Mouse (Mus musculus) embryonic facial prominence, embryonic 14.5 days (tissue): Measurements from ENCODE around the gene Tmem237. TPM values are rescaled to one million over a fixed set of nuclear protein-coding genes. Genes with fewer than 3 reads are reported as not detected.

Source experiments
- ATAC-seq: fragments of 200-750 bp; cut with Nextera tagmentation; 2 replicates; pipeline ENCODE4 v1.8.0; 2017; ENCODE audit warnings: low read depth, moderate number of reproducible peaks, moderate TSS enrichment
- DNase-seq: peaks from one replicate; pipeline ENCODE4 v3.0.0-alpha.2; 2015; ENCODE audit warnings: low spot score
- H3K27ac ChIP-seq: fragments of 300-500 bp; sonication (generic); replicated peaks from 2 replicates; pipeline ENCODE4 v1.5.1; 2014; ENCODE audit warnings: low read depth, mild to moderate bottlenecking, low read length, moderate library complexity
- H3K27me3 ChIP-seq: fragments of 300-500 bp; sonication (generic); replicated peaks from 2 replicates; pipeline ENCODE4 v1.6.1; 2014; ENCODE audit warnings: low read length; ENCODE audit not compliant: control insufficient read depth, insufficient read depth
- H3K36me3 ChIP-seq: fragments of 300-500 bp; sonication (generic); 2 replicates; pipeline ENCODE4 v1.6.1; 2014; ENCODE audit warnings: low read length, mixed read lengths; ENCODE audit not compliant: control insufficient read depth, insufficient read depth
- H3K4me1 ChIP-seq: fragments of 300-500 bp; sonication (generic); 2 replicates; pipeline ENCODE4 v1.6.1; 2014; ENCODE audit warnings: antibody characterized with exemption, low read length; ENCODE audit not compliant: control insufficient read depth, insufficient read depth
- H3K4me2 ChIP-seq: fragments of 300-500 bp; sonication (generic); 2 replicates; pipeline ENCODE4 v1.6.1; 2014; ENCODE audit warnings: low read depth, mild to moderate bottlenecking, low read length, moderate library complexity, mixed read lengths
- H3K4me3 ChIP-seq: fragments of 300-500 bp; sonication (generic); 2 replicates; pipeline ENCODE4 v1.5.1; 2014; ENCODE audit warnings: low read depth, mild to moderate bottlenecking, low read length
- H3K9ac ChIP-seq: fragments of 300-500 bp; sonication (generic); 2 replicates; pipeline ENCODE4 v1.6.1; 2014; ENCODE audit warnings: low read depth, mild to moderate bottlenecking, low read length, moderate library complexity, mixed read lengths
- H3K9me3 ChIP-seq: fragments of 300-500 bp; sonication (generic); 2 replicates; pipeline ENCODE4 v1.6.1; 2016; ENCODE audit warnings: low read length; ENCODE audit not compliant: control insufficient read depth
- WGBS: fragments of 180-500 bp; shearing (Covaris S2); extraction: QIAGEN DNeasy Blood & Tissue Kit; methylation state at CpG from one replicate; pipeline ENCODE4 v1.1.7; 2014; 5-methylcytosine and 5-hydroxymethylcytosine counted together
- polyA plus RNA-seq: library from polyadenylated mRNA; unstranded; fragments of >200 nt; fragmentation: Nextera tagmentation; extraction: Ambion mirVana; gene quantifications from 2 replicates; pipeline ENCODE4 v1.2.1, GENCODE M21; 2014

Tmem237 gene
- polyA plus RNA-seq, 1 experiment from 2014 or later, result 29.9 TPM

- Histone ChIP-seq H3K9me3 (no peaks in the 10 kb centered on the region), H3K4me3 (no peak overlapping the region), H3K9ac (no peak overlapping the region), H3K36me3 (no peaks in the 10 kb centered on the region), H3K27ac (no peak overlapping the region), H3K4me2 (no peak overlapping the region), H3K4me1 (no peaks in the 10 kb centered on the region), H3K27me3 (no peaks in the 10 kb centered on the region)
- ATAC-seq (no peak), DNase-seq (peak; percentile 36)
- WGBS, result 68% methylated on average over 5 of the region's 5 CpGs
Observed at GRCm38 (mm10) chr1:59134419-59134818, 14.2 kb upstream of the Tmem237 start.

- Histone ChIP-seq H3K9ac (no peak overlapping the region), H3K9me3 (no peaks in the 10 kb centered on the region), H3K27ac (no peak overlapping the region), H3K4me2 (no peak overlapping the region), H3K4me3 (no peak overlapping the region), H3K36me3 (no peaks in the 10 kb centered on the region), H3K4me1 (no peaks in the 10 kb centered on the region), H3K27me3 (no peaks in the 10 kb centered on the region)
- ATAC-seq (no peak), DNase-seq (no peak)
- 78% methylated on average over 7 of the region's 7 CpGs for WGBS
Observed at GRCm38 (mm10) chr1:59128879-59129278, 8.7 kb upstream of the Tmem237 start.

GRCm38 (mm10) chr1:59125558-59125957 lies 5.3 kb upstream of the Tmem237 start:
- 70% methylated on average over 5 of the region's 5 CpGs for WGBS
- Histone ChIP-seq H3K36me3 (no peaks in the 10 kb centered on the region), H3K9me3 (no peaks in the 10 kb centered on the region), H3K4me1 (no peaks in the 10 kb centered on the region), H3K27me3 (no peaks in the 10 kb centered on the region), H3K9ac (no peak overlapping the region), H3K27ac (no peak overlapping the region), H3K4me3 (no peak overlapping the region), H3K4me2 (no peak overlapping the region)
- ATAC-seq (no peak), DNase-seq (no peak)

DNA sequence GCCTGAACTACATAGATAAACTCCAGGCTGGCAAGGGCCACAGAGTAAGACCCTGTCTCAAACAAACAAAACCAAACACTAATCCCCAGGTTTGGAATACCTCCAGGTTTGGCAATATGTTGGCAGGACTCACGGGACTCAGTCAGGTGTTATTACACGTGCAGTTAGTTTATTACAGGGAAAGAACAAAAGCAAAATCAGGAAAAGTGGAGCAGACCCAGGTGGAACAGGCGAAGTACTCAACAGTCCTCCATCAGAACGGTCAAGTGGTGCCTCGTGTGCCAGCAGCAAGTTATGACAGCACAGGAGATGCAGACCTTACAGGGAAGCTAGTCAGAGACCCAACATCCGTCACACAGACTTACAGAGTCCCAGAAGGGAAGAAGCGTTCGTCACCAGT lies 9.7 kb downstream of the Tmem237 start:
- H3K4me3 ChIP-seq, result no peak overlapping the region
- WGBS, result 75% methylated on average over 8 of the region's 8 CpGs
- no peaks in the 10 kb centered on the region for H3K27me3 ChIP-seq
- H3K27ac ChIP-seq, result no peak overlapping the region
- H3K4me1 ChIP-seq, result no peaks in the 10 kb centered on the region
- H3K36me3 ChIP-seq, result peaks cover 53% of the 10 kb centered on the region
- no peak overlapping the region for H3K4me2 ChIP-seq
- ATAC-seq (peak; percentile 47; the same call in 1 of the 2 replicates), DNase-seq (peak; percentile 12)
- H3K9me3 ChIP-seq, result no peaks in the 10 kb centered on the region
- no peak overlapping the region for H3K9ac ChIP-seq

- no peak for DNase-seq
- H3K9ac ChIP-seq, result no peak overlapping the region
- H3K36me3 ChIP-seq, result peaks cover 31% of the 10 kb centered on the region
- no peaks in the 10 kb centered on the region for H3K27me3 ChIP-seq
- WGBS, result 94% methylated on average over 6 of the region's 6 CpGs
- H3K4me3 ChIP-seq, result no peak overlapping the region
- no peak overlapping the region for H3K4me2 ChIP-seq
- H3K27ac ChIP-seq, result no peak overlapping the region
- H3K4me1 ChIP-seq, result no peaks in the 10 kb centered on the region
- ATAC-seq, result no peak
- no peaks in the 10 kb centered on the region for H3K9me3 ChIP-seq
Observed at GRCm38 (mm10) chr1:59102071-59102470, 18.1 kb downstream of the Tmem237 start.

DNA sequence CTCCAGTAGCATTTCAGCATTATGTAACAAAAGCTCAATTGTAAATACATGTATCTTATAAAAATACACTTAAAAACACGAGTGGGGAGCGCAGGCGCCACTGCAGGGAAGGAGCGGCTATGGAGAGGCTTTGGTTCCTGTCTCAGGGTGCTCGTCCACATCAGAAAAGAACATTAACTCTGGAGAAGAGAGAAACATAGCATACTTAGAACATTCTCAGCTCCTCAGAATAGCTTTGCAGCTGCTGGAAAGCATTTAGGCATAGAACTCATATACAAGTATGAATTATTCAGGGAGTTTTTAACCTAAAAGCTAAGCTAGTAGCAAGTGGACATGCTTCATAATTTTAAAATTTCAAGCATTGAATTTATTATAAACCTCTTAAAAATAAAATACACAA lies 19.2 kb downstream of the Tmem237 start:
- Histone ChIP-seq H3K4me1 (no peaks in the 10 kb centered on the region), H3K27ac (no peak overlapping the region)
- DNase-seq, result no peak

GRCm38 (mm10) chr1:59094705-59095104 lies 25.5 kb downstream of the Tmem237 start, which contains the start of gene C2cd6:
TSS of gene C2cd6 (minus strand) at chr1:59094900.
- no peak for DNase-seq
- Histone ChIP-seq H3K27ac (no peak within 1 kb of the TSS), H3K4me3 (no peak within 1 kb of the TSS), H3K9ac (no peak within 1 kb of the TSS), H3K9me3 (0 out of 2 replicates have a peak, but pooled peaks cover 4% of the 10 kb centered on the region), H3K4me2 (no peak within 1 kb of the TSS), H3K36me3 (peaks cover 3% of the 10 kb centered on the region; the same call in 1 of the 2 replicates), H3K27me3 (no peaks in the 10 kb centered on the region), H3K4me1 (no peaks in the 10 kb centered on the region)
- no peak for ATAC-seq
- WGBS, result 92% methylated on average over 19 of the region's 19 CpGs

More for the DNA sequence above, 19.2 kb downstream of the Tmem237 start:
- Histone ChIP-seq H3K4me2 (no peak overlapping the region), H3K27me3 (no peaks in the 10 kb centered on the region), H3K9me3 (no peaks in the 10 kb centered on the region), H3K36me3 (peaks cover 27% of the 10 kb centered on the region), H3K9ac (no peak overlapping the region), H3K4me3 (no peak overlapping the region)
- WGBS, result 91% methylated on average over 5 of the region's 5 CpGs
- ATAC-seq, result no peak

- Histone ChIP-seq H3K36me3 (no peaks in the 10 kb centered on the region), H3K9ac (no peak overlapping the region)
Observed at GRCm38 (mm10) chr1:59070867-59071266, 49.3 kb downstream of the Tmem237 start.

DNA sequence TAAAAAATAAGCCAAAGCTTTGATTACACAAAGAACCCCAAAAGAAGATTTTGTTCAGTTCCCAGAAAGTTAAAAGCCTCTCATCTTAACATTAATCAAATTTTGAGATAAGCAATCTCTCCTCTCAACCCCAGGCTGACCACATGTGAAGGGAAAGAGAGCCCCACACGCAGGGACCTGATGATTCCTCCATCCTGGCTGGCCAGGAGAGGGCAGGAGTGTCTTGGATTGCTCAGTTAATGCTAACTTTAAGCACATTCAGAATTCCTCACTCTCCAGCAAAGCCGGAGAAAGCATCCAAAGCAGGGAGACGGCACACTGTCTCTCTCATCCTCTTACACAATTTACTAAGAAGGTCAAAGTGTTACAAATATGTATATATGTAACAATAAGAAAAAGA lies 52.2 kb downstream of the Tmem237 start:
- Histone ChIP-seq H3K9me3 (no peaks in the 10 kb centered on the region), H3K4me1 (no peaks in the 10 kb centered on the region), H3K4me2 (no peak overlapping the region), H3K9ac (no peak overlapping the region), H3K36me3 (no peaks in the 10 kb centered on the region), H3K4me3 (no peak overlapping the region), H3K27me3 (no peaks in the 10 kb centered on the region), H3K27ac (no peak overlapping the region)
- DNase-seq (peak; percentile 48), ATAC-seq (no peak)
- WGBS, result 1% methylated on average over 3 of the region's 3 CpGs

More at GRCm38 (mm10) chr1:59070867-59071266, 49.3 kb downstream of the Tmem237 start:
- no peak for ATAC-seq
- no peak overlapping the region for H3K4me3 ChIP-seq
- no peaks in the 10 kb centered on the region for H3K9me3 ChIP-seq
- H3K4me1 ChIP-seq, result no peaks in the 10 kb centered on the region
- no peaks in the 10 kb centered on the region for H3K27me3 ChIP-seq
- WGBS, result 42% methylated on average over 3 of the region's 3 CpGs
- DNase-seq, result peak; percentile 36
- H3K27ac ChIP-seq, result no peak overlapping the region
- no peak overlapping the region for H3K4me2 ChIP-seq
